Mouse (Mus musculus): Measurements from ENCODE around the gene Olfr351. TPM values are rescaled to one million over a fixed set of nuclear protein-coding genes. Genes with fewer than 3 reads are reported as not detected.

The Olfr351 gene
- not detected in 2 replicates for polyA plus RNA-seq (2012; rRNA removed)

DNA sequence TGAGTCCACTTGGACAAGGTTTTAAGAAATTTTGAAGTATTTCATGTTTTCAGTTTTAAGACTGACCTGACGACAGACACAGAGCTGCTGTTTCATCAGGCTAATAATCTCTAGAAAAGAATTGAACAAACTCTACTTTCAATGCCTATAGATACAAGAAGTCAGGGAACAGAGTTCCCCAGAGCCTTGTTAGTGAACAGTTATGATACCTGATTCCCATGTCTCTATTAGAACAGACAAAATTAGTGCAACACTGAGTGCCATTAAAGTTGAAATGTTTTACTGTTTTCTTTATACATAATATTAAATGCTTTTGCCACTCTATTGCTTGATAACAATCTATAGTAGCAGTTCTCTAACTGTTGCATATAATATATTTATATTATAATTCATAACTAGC is at the start of gene Olfr351:
TSS of gene Olfr351 (minus strand) at position 101 of the 400 bp plus-strand sequence.
- Histone ChIP-seq H3K27ac (ENCODE audit: control insufficient read depth, insufficient read depth, low read depth, low read length) (no peak within 1 kb of the TSS), H3K4me1 (ENCODE audit: control insufficient read depth, insufficient read depth, low read length) (no peaks in the 10 kb centered on the region), H3K4me3 (ENCODE audit: control insufficient read depth, low read depth, low read length) (no peak within 1 kb of the TSS), H3K36me3 (ENCODE audit: control insufficient read depth, insufficient read depth, low read length) (no peaks in the 10 kb centered on the region), H3K27me3 (ENCODE audit: control insufficient read depth, insufficient read depth, low read length) (no peaks in the 10 kb centered on the region)
- no peak for TF ChIP-seq POLR2A (IDR thresholded peaks at IDR 0.05; ENCODE audit: control insufficient read depth, low read depth, low read length)
- no peak for TF ChIP-seq CTCF (IDR thresholded peaks at IDR 0.05; ENCODE audit: control insufficient read depth, insufficient read depth, insufficient replicate concordance, low read depth, low read length)

DNA sequence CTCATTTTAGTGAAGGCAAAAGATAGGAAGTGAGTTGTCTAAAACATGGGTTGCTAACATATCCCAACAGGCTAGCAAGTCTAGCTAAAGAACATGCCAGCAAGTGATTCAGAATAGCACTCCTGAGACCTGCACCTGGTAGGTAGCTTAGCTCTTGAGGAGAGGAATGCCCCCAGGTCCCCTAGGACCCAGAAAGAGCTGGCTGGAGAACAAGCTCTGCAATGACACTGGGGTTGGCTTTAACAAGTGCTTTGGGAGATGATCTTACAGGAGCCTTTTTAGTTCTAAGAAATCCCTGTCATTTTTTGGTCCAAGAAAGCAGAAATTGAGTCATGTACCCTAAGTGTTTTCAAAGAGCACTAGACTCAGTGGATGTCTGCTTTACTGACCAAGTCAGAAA is 42.9 kb upstream of the Olfr351 start, which contains the start of gene Olfr354:
TSS of gene Olfr354 (plus strand) at position 301 of the 400 bp plus-strand sequence.
- Histone ChIP-seq H3K27ac (ENCODE audit: control insufficient read depth, insufficient read depth, low read depth, low read length) (no peak within 1 kb of the TSS), H3K4me1 (ENCODE audit: control insufficient read depth, insufficient read depth, low read length) (no peaks in the 10 kb centered on the region), H3K27me3 (ENCODE audit: control insufficient read depth, insufficient read depth, low read length) (no peaks in the 10 kb centered on the region), H3K36me3 (ENCODE audit: control insufficient read depth, insufficient read depth, low read length) (no peaks in the 10 kb centered on the region), H3K4me3 (ENCODE audit: control insufficient read depth, low read depth, low read length) (no peak within 1 kb of the TSS)
- TF ChIP-seq CTCF (IDR thresholded peaks at IDR 0.05; ENCODE audit: control insufficient read depth, insufficient read depth, insufficient replicate concordance, low read depth, low read length) (no peak), POLR2A (IDR thresholded peaks at IDR 0.05; ENCODE audit: control insufficient read depth, low read depth, low read length) (no peak)

DNA sequence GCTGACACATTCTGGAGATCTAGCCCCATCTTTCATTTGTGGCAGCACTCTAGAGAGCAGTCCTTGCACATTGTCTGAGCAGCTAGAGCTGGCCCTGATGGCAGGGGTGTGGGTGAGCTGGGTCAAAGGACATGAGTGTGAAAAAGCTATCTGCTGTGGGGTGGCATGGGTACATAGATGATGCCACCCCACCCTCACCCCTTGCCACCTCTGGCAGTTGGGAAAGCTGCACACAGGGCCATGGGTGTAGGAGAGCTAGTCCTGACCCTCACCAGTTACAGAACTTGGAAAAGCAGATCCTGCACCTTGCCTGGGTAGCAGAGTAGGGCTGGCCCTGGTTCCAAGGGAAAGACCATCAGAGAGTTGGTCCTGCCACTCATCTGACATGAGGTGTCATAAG is 34.7 kb upstream of the Olfr351 start:
- Histone ChIP-seq H3K36me3 (ENCODE audit: control insufficient read depth, insufficient read depth, low read length) (no peaks in the 10 kb centered on the region), H3K27me3 (ENCODE audit: control insufficient read depth, insufficient read depth, low read length) (no peaks in the 10 kb centered on the region), H3K4me3 (ENCODE audit: control insufficient read depth, low read depth, low read length) (no peak overlapping the region), H3K4me1 (ENCODE audit: control insufficient read depth, insufficient read depth, low read length) (no peaks in the 10 kb centered on the region), H3K27ac (ENCODE audit: control insufficient read depth, insufficient read depth, low read depth, low read length) (no peak overlapping the region)
- TF ChIP-seq CTCF (IDR thresholded peaks at IDR 0.05; ENCODE audit: control insufficient read depth, insufficient read depth, insufficient replicate concordance, low read depth, low read length) (no peak), POLR2A (IDR thresholded peaks at IDR 0.05; ENCODE audit: control insufficient read depth, low read depth, low read length) (no peak)

DNA sequence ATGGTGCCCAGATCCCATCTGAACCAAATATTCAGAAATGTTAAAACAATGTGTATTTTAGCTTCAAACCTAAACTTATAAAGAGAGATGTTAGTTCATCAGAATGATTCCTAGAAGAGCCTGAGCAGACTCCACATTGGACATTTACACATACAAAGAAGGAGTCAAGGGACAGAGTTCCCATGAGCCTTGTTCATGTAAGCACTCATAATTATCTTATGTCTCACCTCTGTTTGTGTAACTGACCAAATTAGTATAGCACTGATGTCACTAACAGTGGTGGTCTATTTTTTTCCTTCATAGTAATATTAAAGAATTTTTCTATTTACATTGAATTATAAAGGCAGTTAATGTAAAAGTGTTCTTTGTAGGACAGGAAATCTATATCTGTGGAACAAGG is 30.4 kb upstream of the Olfr351 start, which contains the start of gene Olfr353:
TSS of gene Olfr353 (minus strand) at position 101 of the 400 bp plus-strand sequence.
- TF ChIP-seq POLR2A (IDR thresholded peaks at IDR 0.05; ENCODE audit: control insufficient read depth, low read depth, low read length), result no peak
- no peak for TF ChIP-seq CTCF (IDR thresholded peaks at IDR 0.05; ENCODE audit: control insufficient read depth, insufficient read depth, insufficient replicate concordance, low read depth, low read length)
- H3K4me3 ChIP-seq (ENCODE audit: control insufficient read depth, low read depth, low read length), result no peak within 1 kb of the TSS
- H3K4me1 ChIP-seq (ENCODE audit: control insufficient read depth, insufficient read depth, low read length), result no peaks in the 10 kb centered on the region
- H3K27ac ChIP-seq (ENCODE audit: control insufficient read depth, insufficient read depth, low read depth, low read length), result no peak within 1 kb of the TSS
- no peaks in the 10 kb centered on the region for H3K27me3 ChIP-seq (ENCODE audit: control insufficient read depth, insufficient read depth, low read length)
- H3K36me3 ChIP-seq (ENCODE audit: control insufficient read depth, insufficient read depth, low read length), result no peaks in the 10 kb centered on the region

DNA sequence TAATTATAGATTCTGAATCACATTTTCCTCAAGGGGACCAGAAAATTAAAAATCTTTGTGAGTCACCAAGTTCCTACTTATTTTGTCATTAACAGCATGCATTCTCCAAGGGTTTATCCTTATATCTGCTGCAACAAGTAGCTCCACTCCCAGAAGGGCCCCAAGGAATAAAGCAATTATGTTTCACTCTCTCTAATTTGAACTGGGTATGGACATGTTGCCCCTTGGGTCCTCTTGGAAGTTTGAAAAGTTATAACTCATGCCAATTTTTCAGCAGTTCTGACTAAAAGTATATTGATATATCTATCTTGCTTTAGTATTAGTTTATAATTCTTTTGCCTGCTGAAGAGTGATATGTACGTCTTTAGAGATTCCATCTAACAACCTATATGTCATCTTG is 5.7 kb upstream of the Olfr351 start, which contains the start of gene Olfr352:
TSS of gene Olfr352 (plus strand) at position 301 of the 400 bp plus-strand sequence.
- Histone ChIP-seq H3K27ac (ENCODE audit: control insufficient read depth, insufficient read depth, low read depth, low read length) (no peak within 1 kb of the TSS), H3K27me3 (ENCODE audit: control insufficient read depth, insufficient read depth, low read length) (no peaks in the 10 kb centered on the region), H3K4me3 (ENCODE audit: control insufficient read depth, low read depth, low read length) (no peak within 1 kb of the TSS), H3K4me1 (ENCODE audit: control insufficient read depth, insufficient read depth, low read length) (no peaks in the 10 kb centered on the region), H3K36me3 (ENCODE audit: control insufficient read depth, insufficient read depth, low read length) (no peaks in the 10 kb centered on the region)
- TF ChIP-seq CTCF (IDR thresholded peaks at IDR 0.05; ENCODE audit: control insufficient read depth, insufficient read depth, insufficient replicate concordance, low read depth, low read length), result no peak
- no peak for TF ChIP-seq POLR2A (IDR thresholded peaks at IDR 0.05; ENCODE audit: control insufficient read depth, low read depth, low read length)

DNA sequence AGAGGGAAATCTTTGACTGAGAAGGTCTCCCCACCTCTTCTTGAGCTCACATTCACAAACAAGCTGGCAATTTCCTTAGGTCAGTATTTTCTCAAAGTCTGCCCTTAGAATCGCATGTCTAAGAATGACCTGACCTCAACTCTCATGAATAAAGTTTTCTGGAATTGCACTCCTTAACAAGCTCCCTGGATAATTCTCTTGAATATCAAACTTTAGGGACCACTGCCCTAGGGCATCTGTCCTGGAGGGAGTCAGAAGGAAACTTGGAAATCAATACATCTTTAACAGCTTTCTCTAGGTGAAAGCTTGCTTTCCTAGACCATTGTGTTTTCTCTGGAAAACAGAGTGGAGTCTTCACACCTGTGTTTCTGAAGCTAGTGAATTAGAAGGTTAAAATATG is 16.4 kb downstream of the Olfr351 start, which contains the start of gene Olfr350:
TSS of gene Olfr350 (plus strand) at position 301 of the 400 bp plus-strand sequence.
- no peaks in the 10 kb centered on the region for H3K27me3 ChIP-seq (ENCODE audit: control insufficient read depth, insufficient read depth, low read length)
- no peaks in the 10 kb centered on the region for H3K4me1 ChIP-seq (ENCODE audit: control insufficient read depth, insufficient read depth, low read length)
- H3K27ac ChIP-seq (ENCODE audit: control insufficient read depth, insufficient read depth, low read depth, low read length), result no peak within 1 kb of the TSS
- TF ChIP-seq POLR2A (IDR thresholded peaks at IDR 0.05; ENCODE audit: control insufficient read depth, low read depth, low read length), result no peak
- TF ChIP-seq CTCF (IDR thresholded peaks at IDR 0.05; ENCODE audit: control insufficient read depth, insufficient read depth, insufficient replicate concordance, low read depth, low read length), result no peak
- H3K36me3 ChIP-seq (ENCODE audit: control insufficient read depth, insufficient read depth, low read length), result no peaks in the 10 kb centered on the region
- no peak within 1 kb of the TSS for H3K4me3 ChIP-seq (ENCODE audit: control insufficient read depth, low read depth, low read length)

DNA sequence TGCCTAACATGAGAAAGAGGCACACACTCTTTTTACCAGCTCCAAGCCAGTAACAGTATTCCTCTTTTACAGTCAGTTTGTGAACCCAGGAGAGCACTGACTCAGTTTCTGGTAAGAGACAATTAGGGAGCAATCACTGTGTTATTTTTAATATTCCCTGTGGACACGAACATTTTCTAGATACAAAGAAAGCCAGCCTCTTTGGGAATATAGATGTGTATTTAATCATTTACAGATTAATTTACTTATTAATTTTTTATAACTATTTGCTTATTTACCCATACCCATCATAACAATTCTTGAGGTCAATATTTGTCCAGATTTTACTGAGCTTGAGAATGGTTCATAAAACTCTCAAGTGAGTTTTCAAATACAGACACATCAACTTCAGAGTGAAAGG is 45.5 kb downstream of the Olfr351 start, which contains the start of gene Olfr3:
TSS of gene Olfr3 (minus strand) at position 101 of the 400 bp plus-strand sequence.
- no peak within 1 kb of the TSS for H3K4me3 ChIP-seq (ENCODE audit: control insufficient read depth, low read depth, low read length)
- H3K27me3 ChIP-seq (ENCODE audit: control insufficient read depth, insufficient read depth, low read length), result no peaks in the 10 kb centered on the region

More for the DNA sequence above, 45.5 kb downstream of the Olfr351 start, which contains the start of gene Olfr3:
- Histone ChIP-seq H3K36me3 (ENCODE audit: control insufficient read depth, insufficient read depth, low read length) (no peaks in the 10 kb centered on the region), H3K27ac (ENCODE audit: control insufficient read depth, insufficient read depth, low read depth, low read length) (no peak within 1 kb of the TSS), H3K4me1 (ENCODE audit: control insufficient read depth, insufficient read depth, low read length) (no peaks in the 10 kb centered on the region)
- TF ChIP-seq CTCF (IDR thresholded peaks at IDR 0.05; ENCODE audit: control insufficient read depth, insufficient read depth, insufficient replicate concordance, low read depth, low read length) (no peak), POLR2A (IDR thresholded peaks at IDR 0.05; ENCODE audit: control insufficient read depth, low read depth, low read length) (no peak)

Other genes starting within 250 kb of the Olfr351 start
- not detected in 2 replicates for gene Olfr345, start 222.6 kb downstream of the Olfr351 start, polyA plus RNA-seq (2012; rRNA removed)
- not detected in 2 replicates for gene Olfr346, start 176.9 kb downstream of the Olfr351 start, polyA plus RNA-seq (2012; rRNA removed)
- not detected in 2 replicates for gene Olfr347, start 130.8 kb downstream of the Olfr351 start, polyA plus RNA-seq (2012; rRNA removed)
- not detected in 2 replicates for gene Olfr348, start 78.4 kb downstream of the Olfr351 start, polyA plus RNA-seq (2012; rRNA removed)
- not detected in 2 replicates for gene Olfr50, start 72.1 kb downstream of the Olfr351 start, polyA plus RNA-seq (2012; rRNA removed)
- gene Olfr3, start 45.6 kb downstream of the Olfr351 start, polyA plus RNA-seq (2012; rRNA removed), result not detected in 2 replicates
- not detected in 2 replicates for gene Olfr350, start 16.4 kb downstream of the Olfr351 start, polyA plus RNA-seq (2012; rRNA removed)
- not detected in 2 replicates for gene Olfr352, start 5.8 kb upstream of the Olfr351 start, polyA plus RNA-seq (2012; rRNA removed)
- not detected in 2 replicates for gene Olfr353, start 30.3 kb upstream of the Olfr351 start, polyA plus RNA-seq (2012; rRNA removed)
- not detected in 2 replicates for gene Olfr354, start 43.0 kb upstream of the Olfr351 start, polyA plus RNA-seq (2012; rRNA removed)
- not detected in 2 replicates for gene Olfr355, start 66.2 kb upstream of the Olfr351 start, polyA plus RNA-seq (2012; rRNA removed)
- gene Olfr356, start 74.5 kb upstream of the Olfr351 start, polyA plus RNA-seq (2012; rRNA removed), result not detected in 2 replicates
- 0.59 and 0.62 TPM in 2 replicates for gene Olfr357, start 131.2 kb upstream of the Olfr351 start, polyA plus RNA-seq (2012; rRNA removed)
- gene Olfr358, start 146.7 kb upstream of the Olfr351 start, polyA plus RNA-seq (2012; rRNA removed), result not detected in 2 replicates
- not detected in 2 replicates for gene Olfr360, start 203.1 kb upstream of the Olfr351 start, polyA plus RNA-seq (2012; rRNA removed)
- 0.11 and 0.58 TPM in 2 replicates for gene Olfr361, start 226.6 kb upstream of the Olfr351 start, polyA plus RNA-seq (2012; rRNA removed)